Mouse (Mus musculus): ENCODE measurements at regions not wholly inside any gene's neighbourhood (a gene's known extent, or its start where the extent isn't known, plus 50 kb on each side); places are given as distances from the start of the nearest gene placed in this dataset.

DNA sequence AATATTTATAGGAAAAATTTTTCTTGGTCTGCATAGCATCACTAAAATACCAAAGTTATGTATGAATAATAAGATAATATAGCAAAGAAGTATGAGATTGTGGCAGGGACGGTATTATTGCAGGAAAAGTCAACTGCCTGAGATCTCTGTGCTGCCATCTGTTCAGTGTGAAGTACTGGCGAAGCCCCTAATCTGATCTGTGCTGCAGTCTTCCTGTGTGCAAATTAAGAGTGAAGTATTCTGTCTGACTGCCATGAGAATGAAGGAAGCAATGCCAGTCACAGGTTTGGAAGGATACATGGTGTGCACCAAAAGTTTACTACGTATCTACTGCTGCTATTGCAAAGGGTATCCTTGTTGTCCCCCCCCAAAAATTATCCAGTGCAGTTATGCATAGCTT, 501.5 kb downstream of the Rab28 start:
- no peak for DNase-seq (ENCODE audit: extremely low read depth, low read depth)

DNA sequence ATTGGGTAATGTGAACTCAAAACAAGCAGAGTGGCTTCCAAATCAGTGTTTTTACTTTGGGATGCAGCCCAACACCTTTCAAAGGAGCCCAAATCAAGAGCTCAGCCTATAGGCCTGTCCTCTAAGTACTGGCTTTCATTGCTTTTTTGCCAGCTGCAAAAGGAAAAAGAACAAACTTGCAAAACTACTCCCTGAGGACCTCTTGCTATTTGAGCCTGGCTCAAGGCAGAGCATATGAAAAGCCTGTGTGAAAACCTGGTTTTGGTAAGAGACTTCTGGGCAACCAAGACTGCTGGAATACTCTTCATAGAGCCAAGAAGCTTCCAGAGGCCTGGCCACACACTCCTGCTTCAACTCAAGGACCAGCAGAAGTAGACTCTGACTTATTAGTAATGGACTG, 503.5 kb downstream of the Rab28 start:
- DNase-seq (ENCODE audit: extremely low read depth, low read depth), result no peak

DNA sequence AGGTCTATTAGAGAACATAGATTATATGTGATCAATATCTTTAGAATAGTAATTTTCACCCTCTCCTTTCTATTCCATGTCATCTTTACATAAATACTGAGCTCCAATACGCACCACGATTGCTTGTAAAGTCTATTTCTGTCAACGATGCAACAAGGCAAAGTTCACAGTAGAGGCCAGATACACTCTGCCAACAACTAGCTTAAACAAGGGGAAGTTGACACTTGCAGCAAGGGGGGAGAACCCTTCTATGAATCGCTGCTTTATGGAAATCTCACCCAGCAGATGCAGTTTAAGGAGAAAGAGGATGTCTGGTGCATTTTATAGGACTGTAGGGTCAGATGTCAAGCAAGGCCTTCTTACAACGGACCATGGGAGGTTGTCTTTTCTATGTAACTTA, 520.8 kb downstream of the Rab28 start:
- DNase-seq (ENCODE audit: extremely low read depth, low read depth), result no peak

- DNase-seq (ENCODE audit: extremely low read depth, low read depth), result no peak
Observed at GRCm38 (mm10) chr5:41177220-41177619, 530.7 kb downstream of the Rab28 start.

DNA sequence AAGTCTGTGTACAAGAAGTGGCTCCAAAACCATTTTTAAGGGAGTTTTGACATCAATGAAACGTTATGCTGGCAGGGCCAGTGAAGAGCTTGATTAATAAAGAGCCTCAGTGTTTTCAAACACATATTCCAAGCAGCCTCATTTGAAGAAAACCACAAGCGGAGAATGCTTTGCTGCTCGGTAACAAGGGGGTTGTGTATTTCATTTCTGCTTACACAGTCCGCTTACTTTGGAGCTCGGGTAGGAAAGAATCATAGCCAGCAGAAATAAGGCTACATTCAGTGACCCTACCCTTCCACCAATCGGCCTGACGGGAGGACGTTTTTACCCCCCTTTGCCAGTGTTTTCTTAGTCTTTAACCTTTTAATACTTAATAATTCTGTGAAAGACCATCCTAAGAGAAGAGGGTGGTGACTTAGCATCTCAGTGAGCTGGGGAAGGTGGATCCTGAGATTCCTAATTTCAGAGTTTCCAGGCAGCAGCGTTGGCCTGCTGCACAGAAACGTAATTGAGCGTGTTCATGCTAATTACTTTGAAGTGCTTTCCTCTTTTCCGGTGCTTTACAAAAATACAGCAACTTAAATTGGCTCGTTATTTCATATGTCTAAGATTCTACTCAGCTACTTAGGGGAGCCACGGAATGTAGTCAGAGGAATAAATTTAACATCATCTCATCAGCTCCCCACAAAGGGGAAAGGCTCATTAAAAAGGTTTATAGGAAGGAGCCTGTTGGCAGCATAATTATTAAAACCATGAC, 541.9 kb downstream of the Rab28 start:
- DNase-seq (ENCODE audit: extremely low read depth, low read depth), result no peak

DNA sequence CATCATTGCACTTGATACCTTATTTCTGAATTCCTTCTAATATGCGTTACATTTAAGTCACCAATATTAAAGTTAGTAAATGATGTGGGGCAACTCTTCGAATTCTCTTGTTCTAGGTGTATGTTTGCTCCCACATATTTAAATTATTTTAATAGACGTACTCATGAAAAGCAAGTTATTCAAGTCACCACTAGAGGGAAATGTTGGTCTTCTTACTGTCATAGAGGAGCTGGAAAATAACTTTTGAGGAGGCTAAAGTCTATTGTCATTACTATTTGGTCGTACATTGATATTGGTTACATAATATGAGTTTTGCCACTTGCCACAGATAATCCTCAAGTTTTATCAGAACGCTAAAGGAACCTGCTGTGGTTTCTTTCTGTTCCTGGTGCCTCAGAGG, 582.9 kb downstream of the Rab28 start:
- peak; percentile 12 for DNase-seq (ENCODE audit: extremely low read depth, low read depth)

DNA sequence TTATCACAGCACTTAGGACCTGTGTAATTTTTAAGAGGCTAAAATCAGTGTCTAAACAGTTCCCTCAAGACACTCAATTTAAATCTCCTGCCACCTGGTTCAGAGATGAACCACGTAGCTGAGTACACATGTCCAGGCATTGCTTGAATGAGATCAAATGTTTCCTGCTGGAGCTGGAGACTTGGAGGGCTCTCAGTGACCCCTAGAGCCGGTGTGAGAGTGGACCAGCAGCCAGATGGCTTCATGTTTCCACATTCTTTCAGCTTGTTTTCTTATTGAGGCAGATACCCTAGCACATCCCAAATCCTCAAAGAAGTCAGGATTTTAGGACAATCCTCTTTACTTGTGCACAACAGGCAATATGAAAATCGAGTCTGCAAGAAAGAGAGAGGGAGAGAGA, 590.3 kb downstream of the Rab28 start:
- no peak for DNase-seq (ENCODE audit: extremely low read depth, low read depth)

- no peak for DNase-seq (ENCODE audit: extremely low read depth, low read depth)
Observed at GRCm38 (mm10) chr5:41087773-41088172, 620.2 kb downstream of the Rab28 start.

DNA sequence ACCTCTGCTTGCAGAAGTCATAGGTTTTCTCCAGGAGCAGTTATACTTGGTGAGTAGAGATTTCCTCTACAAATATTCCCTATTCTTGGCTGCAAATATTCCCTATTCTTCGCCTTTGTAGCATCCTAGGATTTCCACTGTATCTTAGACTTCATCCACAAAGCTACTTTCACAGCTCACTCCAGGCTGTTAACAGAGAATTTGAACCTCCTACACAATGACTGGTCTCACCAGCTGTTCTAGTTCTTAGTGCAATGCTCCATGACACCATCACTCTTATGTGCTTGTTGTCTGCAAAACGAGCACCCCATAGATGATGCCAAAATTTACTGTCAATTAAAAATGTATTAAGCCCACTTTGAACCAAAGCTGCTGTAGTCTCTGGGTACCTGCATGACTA, 631.5 kb downstream of the Rab28 start:
- DNase-seq (ENCODE audit: extremely low read depth, low read depth), result no peak

DNA sequence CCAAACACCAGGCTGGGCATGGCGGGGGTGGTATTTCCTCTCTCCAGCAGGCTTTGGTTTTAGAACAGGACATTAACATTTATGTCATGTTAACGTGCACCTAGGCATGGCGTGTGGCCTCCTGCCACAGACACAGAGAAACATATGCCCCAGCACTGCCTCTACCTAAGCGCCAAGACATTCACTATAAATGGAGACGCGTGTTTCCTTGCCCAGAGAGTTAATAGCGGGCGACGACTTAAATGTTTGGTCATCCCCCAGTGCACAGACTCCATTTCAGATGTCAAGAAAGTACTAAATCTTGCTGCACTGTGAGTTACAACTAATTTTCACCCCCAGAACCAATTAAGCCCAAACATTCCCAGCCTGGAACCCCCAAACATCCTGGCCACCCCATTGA, 646.3 kb downstream of the Rab28 start:
- no peak for DNase-seq (ENCODE audit: extremely low read depth, low read depth)

DNA sequence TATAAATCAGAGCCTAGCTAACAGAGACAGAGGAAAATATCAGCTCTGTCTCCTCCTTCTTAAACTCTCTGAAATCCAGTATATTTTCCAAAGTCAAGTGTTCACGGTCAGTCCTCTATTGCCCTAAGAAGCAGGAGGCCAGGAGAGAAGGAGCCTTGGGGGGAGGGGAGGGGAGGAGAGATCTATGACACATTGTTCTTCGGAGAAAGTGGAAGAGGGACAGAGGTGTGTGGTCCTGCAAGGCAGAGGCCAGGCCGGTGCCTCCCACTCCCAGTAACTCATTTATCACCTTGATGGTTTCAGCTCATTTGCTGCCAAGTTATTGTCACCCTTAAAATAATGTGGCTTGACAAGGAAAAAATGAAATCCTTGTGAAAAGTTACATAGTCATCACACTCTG, 646.7 kb downstream of the Rab28 start:
- no peak for DNase-seq (ENCODE audit: extremely low read depth, low read depth)

GRCm38 (mm10) chr5:41058015-41058414, 649.9 kb downstream of the Rab28 start:
- DNase-seq (ENCODE audit: extremely low read depth, low read depth), result no peak

DNA sequence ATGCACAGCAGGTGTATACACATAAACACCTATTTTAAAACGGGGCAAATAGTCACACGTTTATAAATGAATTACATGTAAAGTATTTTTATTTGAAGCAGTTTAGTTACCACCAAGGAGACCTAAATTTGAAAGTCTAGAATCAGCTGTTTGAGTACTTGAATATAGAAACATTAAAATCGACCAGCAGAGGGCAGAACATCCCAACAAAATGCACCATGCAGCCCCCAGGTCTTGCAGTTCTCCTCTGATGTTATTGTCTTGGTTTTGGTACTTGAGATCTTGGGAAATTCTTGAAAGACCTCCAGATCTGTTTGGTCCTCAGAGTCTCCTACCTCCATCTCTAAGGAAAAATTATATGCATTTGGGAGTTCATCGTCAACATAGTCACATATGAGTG, 656.0 kb downstream of the Rab28 start:
- peak; percentile 4 for DNase-seq (ENCODE audit: extremely low read depth, low read depth)

- no peak for DNase-seq (ENCODE audit: extremely low read depth, low read depth)
Observed at GRCm38 (mm10) chr5:41048515-41048914, 659.4 kb downstream of the Rab28 start.

DNA sequence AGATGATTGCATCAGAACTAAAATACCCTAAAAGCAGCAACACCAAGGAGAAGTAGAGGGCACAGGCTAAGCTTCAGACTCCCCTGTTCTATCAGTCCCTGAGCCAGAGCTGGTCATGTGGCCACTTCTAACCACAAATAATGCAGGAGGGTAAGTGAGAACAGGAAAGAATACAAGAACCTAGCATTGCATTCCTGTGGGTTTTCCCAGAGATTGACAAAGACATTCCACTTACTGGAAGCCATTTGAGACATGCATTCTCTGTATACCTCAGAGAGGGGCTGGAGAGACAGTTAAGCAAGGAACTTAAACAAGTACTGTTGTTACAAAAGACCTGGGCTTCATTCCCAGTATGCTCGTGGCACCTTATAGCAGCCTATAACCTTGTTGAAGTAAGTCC, 662.7 kb downstream of the Rab28 start:
- no peak for DNase-seq (ENCODE audit: extremely low read depth, low read depth)

- DNase-seq (ENCODE audit: extremely low read depth, low read depth), result peak; percentile 3
Observed at GRCm38 (mm10) chr5:41044465-41044864, 663.5 kb downstream of the Rab28 start.

- DNase-seq (ENCODE audit: extremely low read depth, low read depth), result no peak
Observed at GRCm38 (mm10) chr5:41038790-41039189, 669.2 kb downstream of the Rab28 start.

- DNase-seq (ENCODE audit: extremely low read depth, low read depth), result no peak
Observed at GRCm38 (mm10) chr5:41006692-41007091, 701.3 kb downstream of the Rab28 start.

GRCm38 (mm10) chr5:40986562-40986961, 721.4 kb downstream of the Rab28 start:
- no peak for DNase-seq (ENCODE audit: extremely low read depth, low read depth)

DNA sequence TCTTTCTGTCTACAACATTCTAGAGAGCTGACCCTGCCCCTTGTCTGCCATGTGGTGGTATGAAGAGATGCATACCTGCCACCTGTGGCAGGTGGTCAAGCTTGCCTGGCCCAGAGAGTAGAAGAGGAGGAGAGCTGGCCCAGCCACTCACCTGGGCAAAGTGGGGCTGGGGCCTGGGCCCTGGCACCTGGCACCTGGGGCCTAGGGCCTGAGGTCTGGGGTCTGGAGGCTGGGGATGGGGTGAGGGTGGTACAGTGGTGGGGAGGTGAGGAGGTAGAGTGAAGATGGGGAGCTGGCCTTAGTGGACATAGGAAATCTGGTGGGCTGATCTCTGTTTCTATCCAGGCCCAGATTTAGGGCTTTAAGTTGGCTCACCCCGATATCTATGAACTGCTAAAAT, 733.1 kb downstream of the Rab28 start:
- no peak for DNase-seq (ENCODE audit: extremely low read depth, low read depth)

DNA sequence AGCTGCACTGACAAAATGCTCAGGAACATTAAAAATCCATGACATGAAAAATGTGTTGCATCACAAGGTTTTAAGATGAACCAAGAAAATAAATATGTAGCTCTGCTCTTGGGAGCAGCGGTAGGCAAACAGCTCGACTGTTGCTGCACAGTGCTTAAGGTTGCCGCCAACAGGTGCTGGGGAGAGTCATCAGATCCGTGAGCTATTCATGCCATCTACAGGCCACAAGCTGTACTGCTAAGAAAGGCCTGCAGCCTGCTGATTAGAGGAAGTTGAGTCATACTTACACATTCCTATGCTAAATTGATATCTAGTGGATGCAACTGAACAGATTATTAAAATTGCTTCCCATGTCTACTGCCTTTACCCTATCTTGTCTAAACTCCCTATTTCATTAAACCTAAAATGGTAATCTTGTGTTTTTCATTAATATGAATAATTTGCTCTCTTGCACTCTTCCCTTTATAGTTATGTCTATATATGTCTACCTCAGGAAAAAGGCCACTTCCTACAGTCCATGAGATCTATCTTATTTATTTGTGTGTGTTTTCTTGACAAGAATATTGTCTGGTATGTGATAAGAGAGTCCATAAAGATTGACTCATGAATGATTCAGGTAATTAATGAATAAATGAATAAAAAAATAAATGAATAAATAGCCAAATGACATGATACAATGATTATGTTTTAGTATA, 754.9 kb downstream of the Rab28 start:
- peak; percentile 2 for DNase-seq (ENCODE audit: extremely low read depth, low read depth)

- DNase-seq (ENCODE audit: extremely low read depth, low read depth), result no peak
Observed at GRCm38 (mm10) chr5:40929127-40929526, 778.8 kb downstream of the Rab28 start.

- no peak for DNase-seq (ENCODE audit: extremely low read depth, low read depth)
Observed at GRCm38 (mm10) chr5:40920920-40921319, 787.0 kb downstream of the Rab28 start.

Measured in MEL-GATA-1-ER (cell line).